8 mouse cellular contexts compared by ENCODE assay signal in the genomic region with DNA sequence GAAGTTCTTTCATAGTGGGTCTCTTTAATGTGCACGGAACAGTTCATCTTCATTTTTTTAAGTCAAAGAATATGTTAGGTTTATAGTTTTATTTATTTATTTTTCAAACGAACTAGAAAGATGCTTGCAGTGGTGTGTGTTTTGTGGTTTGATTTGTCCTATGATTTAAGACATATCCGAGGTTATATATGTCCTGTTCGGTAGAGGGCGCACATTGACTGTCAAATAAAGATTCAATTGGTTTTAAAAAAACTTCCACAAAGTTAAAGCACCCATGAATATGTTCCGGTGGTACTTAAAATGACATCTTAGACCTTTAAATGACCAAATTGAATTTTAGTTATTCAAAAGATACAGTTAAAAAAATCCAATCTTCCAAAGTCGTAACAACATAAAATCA. TPM values are rescaled to one million over a fixed set of nuclear protein-coding genes. Genes with fewer than 3 reads are reported as not detected.
A peak's percentile ranks its signal among the peaks of the same experiment; 100 is the strongest.
DNase-seq lines count a peak whose midpoint lies in the region; ATAC-seq and TF ChIP-seq lines count a peak whose summit lies in the region.

No protein-coding gene starts in this region.

- no peak overlapping the region for H3K27ac ChIP-seq in heart, embryonic 13.5 days (replicated peaks)
- no peak overlapping the region for H3K27ac ChIP-seq in MEL (ENCODE audit: control insufficient read depth, low read depth, low read length)
- no peak overlapping the region for H3K27ac ChIP-seq in hindbrain, embryonic 12.5 days
- no peak overlapping the region for H3K27ac ChIP-seq in limb, embryonic 11.5 days (replicated peaks; ENCODE audit: low read depth, low read length)

- intact Hi-C loops in heart, postnatal 36 days (cut with DNase I) = loop anchor here (2.0 kb wide), 1 partner anchor 787 kb away; no protein-coding TSS in a partner anchor

- peak overlapping the region; percentile 47 for H3K4me3 ChIP-seq in heart, embryonic 13.5 days
- H3K4me3 ChIP-seq in MEL (ENCODE audit: control insufficient read depth in 1 of 2, insufficient read depth in 1 of 2, low read depth in 2 of 2, low read length in 2 of 2) = no peak overlapping the region
- H3K4me3 ChIP-seq in hindbrain, embryonic 12.5 days = peak overlapping the region; percentile 40
- H3K4me3 ChIP-seq in limb, embryonic 11.5 days (ENCODE audit: low read depth, low read length) = peak overlapping the region; percentile 32; the same call in 1 of the 2 replicates

- no peak for ATAC-seq in heart, embryonic 13.5 days (ENCODE audit: extremely low read depth, insufficient number of reproducible peaks, low FRiP score, low TSS enrichment)
- no peak for ATAC-seq in hindbrain, embryonic 12.5 days (ENCODE audit: low FRiP score)
- ATAC-seq in limb, embryonic 11.5 days (ENCODE audit: insufficient number of reproducible peaks, low FRiP score, low TSS enrichment, low read depth) = no peak

- H3K9ac ChIP-seq in heart, embryonic 13.5 days = no peak overlapping the region; the same call in 1 of the 2 replicates
- no peak overlapping the region for H3K9ac ChIP-seq in MEL (ENCODE audit: control insufficient read depth, low read depth, low read length, poor library complexity, severe bottlenecking)
- no peak overlapping the region for H3K9ac ChIP-seq in hindbrain, embryonic 12.5 days
- no peak overlapping the region for H3K9ac ChIP-seq in limb, embryonic 11.5 days (ENCODE audit: low read length)

- H3K4me1 ChIP-seq in heart, embryonic 13.5 days = peaks cover 9% of the 10 kb centered on the region
- H3K4me1 ChIP-seq in MEL (ENCODE audit: control insufficient read depth in 1 of 2, insufficient read depth in 2 of 2, low read length in 2 of 2) = no peaks in the 10 kb centered on the region
- H3K4me1 ChIP-seq in hindbrain, embryonic 12.5 days = peaks cover 10% of the 10 kb centered on the region
- H3K4me1 ChIP-seq in limb, embryonic 11.5 days (ENCODE audit: control insufficient read depth, insufficient read depth, low read length) = no peaks in the 10 kb centered on the region

- no peak for DNase-seq in heart, postnatal 36 days
- peak; percentile 62 for DNase-seq in MEL (ENCODE audit: low read depth, low spot score)
- peak; percentile 41 for DNase-seq in embryo, embryonic 11.5 days (ENCODE audit: low read depth, low spot score)
- peak; percentile 41 for DNase-seq in limb, embryonic 11.5 days (ENCODE audit: low spot score)
- DNase-seq in retina, embryonic 14.5 days (ENCODE audit: low spot score) = peak; percentile 85
- no peak for DNase-seq in spleen, postnatal 4 days (ENCODE audit: low spot score in 2 of 2)

- H3K9me3 ChIP-seq in heart, embryonic 13.5 days = no peaks in the 10 kb centered on the region
- H3K9me3 ChIP-seq in MEL (replicated peaks; ENCODE audit: insufficient read depth, low read length) = no peaks in the 10 kb centered on the region
- no peaks in the 10 kb centered on the region for H3K9me3 ChIP-seq in hindbrain, embryonic 12.5 days (replicated peaks)
- H3K9me3 ChIP-seq in limb, embryonic 11.5 days (ENCODE audit: control insufficient read depth, low read length) = no peaks in the 10 kb centered on the region

- TF ChIP-seq CTCF in MEL (IDR thresholded peaks at IDR 0.05 in 2 of 3, conservative IDR thresholded peaks at IDR 0.05 in 1 of 3; ENCODE audit: control insufficient read depth in 1 of 3, insufficient read depth in 1 of 3, low read depth in 2 of 3, low read length in 3 of 3, poor library complexity in 1 of 3, severe bottlenecking in 1 of 3) = peak in 2 of 3 experiments; percentile 29 to 71; a peak in 4 of 6 replicates

- H3K36me3 ChIP-seq in heart, embryonic 13.5 days = no peaks in the 10 kb centered on the region
- H3K36me3 ChIP-seq in MEL (ENCODE audit: control insufficient read depth in 1 of 2, insufficient read depth in 2 of 2, low read length in 2 of 2) = no peaks in the 10 kb centered on the region
- H3K36me3 ChIP-seq in hindbrain, embryonic 12.5 days = no peaks in the 10 kb centered on the region
- H3K36me3 ChIP-seq in limb, embryonic 11.5 days (ENCODE audit: control insufficient read depth, insufficient read depth, low read length) = no peaks in the 10 kb centered on the region

- no peak for TF ChIP-seq POLR2A in MEL (IDR thresholded peaks at IDR 0.05; ENCODE audit: control insufficient read depth in 1 of 2, insufficient read depth in 1 of 2, low read depth in 1 of 2, low read length in 2 of 2, poor library complexity in 1 of 2)

- WGBS in heart, embryonic 13.5 days = 10% methylated on average over 7 of the region's 7 CpGs
- WGBS in hindbrain, embryonic 12.5 days = 14% methylated on average over 7 of the region's 7 CpGs
- WGBS in limb, embryonic 11.5 days = 16% methylated on average over 7 of the region's 7 CpGs

- H3K4me2 ChIP-seq in heart, embryonic 13.5 days = peak overlapping the region; percentile 79
- peak overlapping the region; percentile 90 for H3K4me2 ChIP-seq in hindbrain, embryonic 12.5 days (replicated peaks)
- H3K4me2 ChIP-seq in limb, embryonic 11.5 days (ENCODE audit: low read depth, severe bottlenecking) = peak overlapping the region; percentile 69

- peaks cover 22% of the 10 kb centered on the region for H3K27me3 ChIP-seq in heart, embryonic 13.5 days (replicated peaks)
- H3K27me3 ChIP-seq in MEL (ENCODE audit: control insufficient read depth in 1 of 2, insufficient read depth in 2 of 2, low read length in 2 of 2) = peaks cover under 1 to 4% of the 10 kb centered on the region in 2 experiments; a peak in 3 of 4 replicates
- H3K27me3 ChIP-seq in hindbrain, embryonic 12.5 days = peaks cover 25% of the 10 kb centered on the region
- H3K27me3 ChIP-seq in limb, embryonic 11.5 days (ENCODE audit: control insufficient read depth, insufficient read depth, low read length) = peaks cover 12% of the 10 kb centered on the region

- TF ChIP-seq EP300 in MEL (IDR thresholded peaks at IDR 0.05; ENCODE audit: low read depth in 1 of 2, low read length in 2 of 2) = no peak

- peak; percentile 87 for TF ChIP-seq RAD21 in MEL (IDR thresholded peaks at IDR 0.05; ENCODE audit: low read depth, low read length)

- H3K79me2 ChIP-seq in MEL (ENCODE audit: control insufficient read depth, insufficient read depth, low read length, poor library complexity) = no peaks in the 10 kb centered on the region

TF ChIP-seq in MEL, 35 proteins besides CTCF, POLR2A, EP300 and RAD21:
- no peak for TF ChIP-seq POLR2AphosphoS5 (IDR thresholded peaks at IDR 0.05; ENCODE audit: borderline replicate concordance, low read depth, low read length)
- TF ChIP-seq SMC3 (IDR thresholded peaks at IDR 0.05; ENCODE audit: low read depth, low read length) = peak; percentile 66
- no peak for TF ChIP-seq MXI1 (IDR thresholded peaks at IDR 0.05; ENCODE audit: low read depth, low read length)
- TF ChIP-seq ZNF384 (IDR thresholded peaks at IDR 0.05; ENCODE audit: low read depth, low read length) = peak; percentile 65; the same call in 1 of the 2 replicates
- TF ChIP-seq ETS1 (IDR thresholded peaks at IDR 0.05; ENCODE audit: low read depth, low read length) = no peak
- TF ChIP-seq ZC3H11A (IDR thresholded peaks at IDR 0.05; ENCODE audit: low read depth, low read length) = peak; percentile 41
- no peak for TF ChIP-seq POLR2AphosphoS2 (IDR thresholded peaks at IDR 0.05; ENCODE audit: low read length)

RNA-seq across cellular contexts. Expression of a gene that starts 30.3 kb away (rescaled TPM):
- polyA plus RNA-seq in heart, embryonic 13.5 days (2015; fragmentation: Nextera tagmentation; extraction: Ambion mirVana) = not detected in 2 replicates
- total RNA-seq in heart, postnatal 36 days (2021) = not detected
- total RNA-seq in MEL (2012; rRNA removed) = not detected in 2 replicates
- polyA plus RNA-seq in MEL (2012; ENCODE audit: insufficient read depth in 1 of 2, insufficient read length in 2 of 2, low read depth in 1 of 2, low replicate concordance in 2 of 2, missing spikeins in 1 of 2) = not detected
- polyA plus RNA-seq in hindbrain, embryonic 12.5 days (2016; fragmentation: Nextera tagmentation; extraction: Ambion mirVana) = 1.0 and 1.5 TPM in 2 replicates
- polyA plus RNA-seq in limb, embryonic 11.5 days (2014; fragmentation: Nextera tagmentation; extraction: Ambion mirVana) = 0.34 TPM in 1 of 2 replicates, not detected in the other

Comparison
In these comparisons a context has a peak if more than half of its experiments do, and no peak if none do; other contexts are left out.
1. H3K4me3 ChIP-seq: peak in heart, embryonic 13.5 days (single experiment), hindbrain, embryonic 12.5 days (single experiment) and limb, embryonic 11.5 days (single experiment); none in MEL (0 of 2).
2. DNase-seq: peak in MEL (single experiment), embryo, embryonic 11.5 days (single experiment), limb, embryonic 11.5 days (single experiment) and retina, embryonic 14.5 days (single experiment); none in heart, postnatal 36 days (0 of 2) and spleen, postnatal 4 days (0 of 2).
3. Peak in every context shown above with its lines, with median percentiles within 50 percentile points of each other: H3K4me2 ChIP-seq.